Mouse (Mus musculus) heart, postnatal 0 days (tissue): ENCODE measurements around the gene Gm10318. TPM values are rescaled to one million over a fixed set of nuclear protein-coding genes. Genes with fewer than 3 reads are reported as not detected.

ENCODE experiments used
- ATAC-seq: fragments of 200-750 bp; cut with Nextera tagmentation; 2 replicates; pipeline ENCODE4 v1.8.0; 2017; ENCODE audit warnings: low read depth, moderate number of reproducible peaks, moderate library complexity; ENCODE audit not compliant: insufficient read depth
- DNase-seq: peaks from one replicate; pipeline ENCODE4 v3.0.0-alpha.2; 2016; ENCODE audit warnings: low spot score
- H3K27ac ChIP-seq: fragments of 300-500 bp; sonication (generic); 2 replicates; pipeline ENCODE4 v1.5.1; 2014; ENCODE audit warnings: low read depth, mild to moderate bottlenecking
- H3K27me3 ChIP-seq: fragments of 300-500 bp; sonication (generic); 2 replicates; pipeline ENCODE4 v1.6.1; 2014; ENCODE audit warnings: low read length, mixed read lengths; ENCODE audit not compliant: control insufficient read depth, insufficient read depth
- H3K36me3 ChIP-seq: fragments of 300-500 bp; sonication (generic); replicated peaks from 2 replicates; pipeline ENCODE4 v1.6.1; 2014; ENCODE audit warnings: low read length, mixed read lengths; ENCODE audit not compliant: control insufficient read depth, insufficient read depth
- H3K4me1 ChIP-seq: fragments of 300-500 bp; sonication (generic); 2 replicates; pipeline ENCODE4 v1.6.1; 2014; ENCODE audit warnings: antibody characterized with exemption; ENCODE audit not compliant: control insufficient read depth, insufficient read depth
- H3K4me2 ChIP-seq: fragments of 300-500 bp; sonication (generic); 2 replicates; pipeline ENCODE4 v1.6.1; 2014; ENCODE audit warnings: low read depth, mild to moderate bottlenecking, low read length, moderate library complexity
- H3K4me3 ChIP-seq: fragments of 300-500 bp; sonication (generic); 2 replicates; pipeline ENCODE4 v1.5.1; 2014; ENCODE audit warnings: low read depth, low read length
- H3K9ac ChIP-seq: fragments of 300-500 bp; sonication (generic); replicated peaks from 2 replicates; pipeline ENCODE4 v1.6.1; 2014; ENCODE audit warnings: low read depth, low read length, mixed read lengths
- H3K9me3 ChIP-seq: fragments of 300-500 bp; sonication (generic); replicated peaks from 2 replicates; pipeline ENCODE4 v1.6.1; 2016; ENCODE audit warnings: low read length; ENCODE audit not compliant: control insufficient read depth
- CTCF ChIP-seq: IDR thresholded peaks from 2 replicates; pipeline ENCODE4 v1.5.1; 2016; ENCODE audit warnings: antibody characterized with exemption, control low read depth, low read depth
- EP300 ChIP-seq: IDR thresholded peaks from 2 replicates; pipeline ENCODE4 v1.6.1; 2016; ENCODE audit warnings: antibody characterized with exemption, low read depth
- WGBS: fragments of 180-500 bp; shearing (Covaris S2); extraction: QIAGEN DNeasy Blood & Tissue Kit; methylation state at CpG from one replicate; pipeline ENCODE4 v1.1.7; 2014; 5-methylcytosine and 5-hydroxymethylcytosine counted together
- polyA plus RNA-seq: library from polyadenylated mRNA; unstranded; fragments of >200 nt; fragmentation: Nextera tagmentation; extraction: Ambion mirVana; gene quantifications from 2 replicates; pipeline ENCODE4 v1.2.1, GENCODE M21; 2015
- total RNA-seq: library from RNA; depleted of rRNA; stranded (reverse); fragments of >200 nt; gene quantifications from 2 replicates; pipeline ENCODE4 v1.2.3, GENCODE M21; 2014; ENCODE audit warnings: low replicate concordance

Gene Gm10318
- total and polyA plus RNA-seq, 2 experiments from 2014 or later, result not detected

- no peak for ATAC-seq
- H3K36me3 ChIP-seq, result no peaks in the 10 kb centered on the region
- H3K4me1 ChIP-seq, result no peaks in the 10 kb centered on the region
- WGBS, result 65% methylated on average over 6 of the region's 6 CpGs
- no peak overlapping the region for H3K9ac ChIP-seq
- no peak for DNase-seq
- no peak overlapping the region for H3K4me3 ChIP-seq
- no peaks in the 10 kb centered on the region for H3K27me3 ChIP-seq
- no peak overlapping the region for H3K27ac ChIP-seq
- H3K4me2 ChIP-seq, result no peak overlapping the region
- no peaks in the 10 kb centered on the region for H3K9me3 ChIP-seq
- TF ChIP-seq CTCF (peak; percentile 38; the same call in 1 of the 2 replicates), EP300 (no peak)
Observed at GRCm38 (mm10) chr10:77878985-77879384, 26.3 kb downstream of the Gm10318 start.

- Histone ChIP-seq H3K27me3 (no peaks in the 10 kb centered on the region), H3K4me1 (no peaks in the 10 kb centered on the region), H3K9me3 (no peaks in the 10 kb centered on the region), H3K4me3 (no peak overlapping the region), H3K27ac (no peak overlapping the region), H3K9ac (no peak overlapping the region), H3K36me3 (no peaks in the 10 kb centered on the region), H3K4me2 (no peak overlapping the region)
- ATAC-seq (no peak), DNase-seq (no peak)
- 53% methylated on average over 3 of the region's 3 CpGs for WGBS
- TF ChIP-seq CTCF (no peak), EP300 (no peak)
Observed at GRCm38 (mm10) chr10:77880305-77880704, 27.6 kb downstream of the Gm10318 start.

- WGBS, result 77% methylated on average over 5 of the region's 5 CpGs
- Histone ChIP-seq H3K4me2 (no peak overlapping the region), H3K27me3 (no peaks in the 10 kb centered on the region), H3K27ac (no peak overlapping the region), H3K4me1 (no peaks in the 10 kb centered on the region), H3K9me3 (no peaks in the 10 kb centered on the region), H3K9ac (no peak overlapping the region), H3K4me3 (no peak overlapping the region), H3K36me3 (no peaks in the 10 kb centered on the region)
- DNase-seq (no peak), ATAC-seq (no peak)
- TF ChIP-seq EP300 (no peak), CTCF (no peak)
Observed at GRCm38 (mm10) chr10:77882553-77882952, 29.9 kb downstream of the Gm10318 start.

- 51% methylated on average over 12 of the region's 12 CpGs for WGBS
- Histone ChIP-seq H3K36me3 (no peaks in the 10 kb centered on the region), H3K27me3 (no peaks in the 10 kb centered on the region), H3K9ac (no peak overlapping the region), H3K27ac (no peak overlapping the region), H3K4me3 (no peak overlapping the region), H3K4me1 (no peaks in the 10 kb centered on the region), H3K9me3 (no peaks in the 10 kb centered on the region), H3K4me2 (no peak overlapping the region)
- ATAC-seq, result no peak
- TF ChIP-seq EP300, result no peak
- no peak for DNase-seq
Observed at GRCm38 (mm10) chr10:77886007-77886747, 33.5 kb downstream of the Gm10318 start.

- TF ChIP-seq CTCF (no peak), EP300 (no peak)
- Histone ChIP-seq H3K27me3 (no peaks in the 10 kb centered on the region), H3K4me3 (no peak overlapping the region), H3K4me1 (no peaks in the 10 kb centered on the region), H3K27ac (no peak overlapping the region), H3K36me3 (no peaks in the 10 kb centered on the region), H3K9me3 (no peaks in the 10 kb centered on the region), H3K9ac (no peak overlapping the region), H3K4me2 (no peak overlapping the region)
- 73% methylated on average over 8 of the region's 8 CpGs for WGBS
- no peak for DNase-seq
- ATAC-seq, result no peak
Observed at GRCm38 (mm10) chr10:77890987-77891565, 38.4 kb downstream of the Gm10318 start.
